ENCODE assay signal across 18 mouse cellular contexts in genomic region chr1:57905912-57906311, GRCm38 (mm10).
DNase-seq lines count a peak whose midpoint lies in the region; ATAC-seq lines count a peak whose summit lies in the region.
"Had no signal": no experiment of that assay in that cellular context is flagged by ENCODE, and none has a peak within 500 bp of the region (broad histone marks: within the 10 kb centered on the region; RNA-seq: fewer than 3 reads in every experiment).

No protein-coding gene starts in this region.

- intact Hi-C loops in heart, postnatal 14 days (cut with DNase I), result no loop called here

- DNase-seq in heart, adult 8-10 months (ENCODE audit: low spot score), result peak; percentile 21
- DNase-seq in heart, postnatal 14 days, result no peak
- no peak for DNase-seq in limb, embryonic 11.5 days (ENCODE audit: low spot score)
- DNase-seq in limb, embryonic 10.5 days (ENCODE audit: low spot score), result no peak
- peak; percentile 94 for DNase-seq in embryonic facial prominence, embryonic 14.5 days (ENCODE audit: low spot score)
- peak; percentile 11 for DNase-seq in lung, postnatal 10 days
- DNase-seq in gastrocnemius, postnatal 25 days, result no peak
- DNase-seq: cerebellum, adult 11-12 months; gastrocnemius, postnatal 14 days; kidney, postnatal 36 days; right cerebral cortex, postnatal 25 days; thymus, postnatal 4 days had no signal

- H3K27me3 ChIP-seq in limb, embryonic 11.5 days (ENCODE audit: control insufficient read depth, insufficient read depth, low read length), result no peaks in the 10 kb centered on the region
- no peaks in the 10 kb centered on the region for H3K27me3 ChIP-seq in limb, embryonic 10.5 days (ENCODE audit: low read depth, poor library complexity, severe bottlenecking)
- H3K27me3 ChIP-seq in embryonic facial prominence, embryonic 14.5 days (replicated peaks; ENCODE audit: control insufficient read depth, insufficient read depth, low read length), result no peaks in the 10 kb centered on the region

- H3K4me1 ChIP-seq in limb, embryonic 11.5 days (ENCODE audit: control insufficient read depth, insufficient read depth, low read length), result peaks cover 10% of the 10 kb centered on the region
- peaks cover 33% of the 10 kb centered on the region for H3K4me1 ChIP-seq in limb, embryonic 10.5 days
- H3K4me1 ChIP-seq in embryonic facial prominence, embryonic 14.5 days (ENCODE audit: control insufficient read depth, insufficient read depth, low read length), result peaks cover 18% of the 10 kb centered on the region; the same call in 1 of the 2 replicates
- H3K4me1 ChIP-seq: hindbrain, embryonic 10.5 days; megakaryocyte, embryonic 14.5 days had no signal

- H3K4me2 ChIP-seq in limb, embryonic 11.5 days (ENCODE audit: low read depth, severe bottlenecking), result no peak overlapping the region
- H3K4me2 ChIP-seq in embryonic facial prominence, embryonic 14.5 days (ENCODE audit: low read depth, low read length), result no peak overlapping the region
- H3K4me2 ChIP-seq: liver, embryonic 11.5 days had no signal

- no peak overlapping the region for H3K27ac ChIP-seq in limb, embryonic 11.5 days (replicated peaks; ENCODE audit: low read depth, low read length)
- H3K27ac ChIP-seq in limb, embryonic 10.5 days, result no peak overlapping the region; the same call in 1 of the 2 replicates
- H3K27ac ChIP-seq in embryonic facial prominence, embryonic 14.5 days (replicated peaks; ENCODE audit: low read depth, low read length), result peak overlapping the region; percentile 53
- H3K27ac ChIP-seq: hindbrain, embryonic 10.5 days had no signal

- ATAC-seq in limb, embryonic 11.5 days (ENCODE audit: insufficient number of reproducible peaks, low FRiP score, low TSS enrichment, low read depth), result peak; percentile 26; the same call in 1 of the 2 replicates
- peak; percentile 91 for ATAC-seq in embryonic facial prominence, embryonic 14.5 days (ENCODE audit: low read depth)
- no peak for ATAC-seq in cerebellum, adult (ENCODE audit: insufficient number of reproducible peaks, low FRiP score, low TSS enrichment)
- ATAC-seq: forebrain, embryonic 16.5 days had no signal

- H3K4me3 ChIP-seq in limb, embryonic 11.5 days (ENCODE audit: low read depth, low read length), result no peak overlapping the region
- no peak overlapping the region for H3K4me3 ChIP-seq in limb, embryonic 10.5 days
- no peak overlapping the region for H3K4me3 ChIP-seq in embryonic facial prominence, embryonic 14.5 days (ENCODE audit: low read depth, low read length)
- H3K4me3 ChIP-seq: hindbrain, embryonic 10.5 days; megakaryocyte, embryonic 14.5 days had no signal

- no peaks in the 10 kb centered on the region for H3K9me3 ChIP-seq in limb, embryonic 11.5 days (ENCODE audit: control insufficient read depth, low read length)
- no peaks in the 10 kb centered on the region for H3K9me3 ChIP-seq in limb, embryonic 10.5 days (replicated peaks)
- no peaks in the 10 kb centered on the region for H3K9me3 ChIP-seq in embryonic facial prominence, embryonic 14.5 days (ENCODE audit: control insufficient read depth, low read length)
- H3K9me3 ChIP-seq: G1E; hindbrain, embryonic 10.5 days had no signal

- H3K36me3 ChIP-seq in limb, embryonic 11.5 days (ENCODE audit: control insufficient read depth, insufficient read depth, low read length), result no peaks in the 10 kb centered on the region
- no peaks in the 10 kb centered on the region for H3K36me3 ChIP-seq in limb, embryonic 10.5 days
- peaks cover 67% of the 10 kb centered on the region for H3K36me3 ChIP-seq in embryonic facial prominence, embryonic 14.5 days (ENCODE audit: control insufficient read depth, insufficient read depth, low read length)
- H3K36me3 ChIP-seq: G1E; hindbrain, embryonic 10.5 days had no signal

- H3K9ac ChIP-seq in limb, embryonic 11.5 days (ENCODE audit: low read length), result no peak overlapping the region
- H3K9ac ChIP-seq in embryonic facial prominence, embryonic 14.5 days (ENCODE audit: low read depth, low read length), result no peak overlapping the region

- WGBS in limb, embryonic 11.5 days, result 44% methylated on average over 3 of the region's 3 CpGs
- 73% methylated on average over 3 of the region's 3 CpGs for WGBS in limb, embryonic 10.5 days
- WGBS in embryonic facial prominence, embryonic 14.5 days, result 36% methylated on average over 3 of the region's 3 CpGs

Comparison
In these comparisons a context has a peak if more than half of its experiments do, and no peak if none do; other contexts are left out.
1. DNase-seq: peak in heart, adult 8-10 months (single experiment), embryonic facial prominence, embryonic 14.5 days (single experiment) and lung, postnatal 10 days (single experiment); none in heart, postnatal 14 days (0 of 2), limb, embryonic 11.5 days (single experiment), limb, embryonic 10.5 days (single experiment) and gastrocnemius, postnatal 25 days (single experiment).